Mouse (Mus musculus): ENCODE results near the gene Abhd4. TPM values are rescaled to one million over a fixed set of nuclear protein-coding genes. Genes with fewer than 3 reads are reported as not detected.
A peak's percentile ranks its signal among the peaks of the same experiment; 100 is the strongest.

Gene Abhd4
- polyA plus RNA-seq, 1 experiment from 2014 or later: 36.7 TPM

GRCm38 (mm10) chr14:54232811-54233558 lies 21.0 kb upstream of the Abhd4 start:
- no peak overlapping the region for H3K4me3 ChIP-seq
- DNase-seq (ENCODE audit: low spot score): no peak
- WGBS: 61% methylated on average over 9 of the region's 9 CpGs
- H3K4me1 ChIP-seq: peaks cover 28% of the 10 kb centered on the region
- H3K9me3 ChIP-seq (replicated peaks): no peaks in the 10 kb centered on the region
- H3K36me3 ChIP-seq: peaks cover 19% of the 10 kb centered on the region
- no peaks in the 10 kb centered on the region for H3K27me3 ChIP-seq (ENCODE audit: low read depth, poor library complexity, severe bottlenecking)
- H3K27ac ChIP-seq (replicated peaks): 0 out of 2 replicates have a peak overlapping the region, but pooled peaks have one; percentile 19

GRCm38 (mm10) chr14:54233559-54234143 lies 20.3 kb upstream of the Abhd4 start:
- no peak overlapping the region for H3K4me3 ChIP-seq
- H3K27ac ChIP-seq (replicated peaks): 0 out of 2 replicates have a peak overlapping the region, but pooled peaks have one; percentile 19
- no peaks in the 10 kb centered on the region for H3K9me3 ChIP-seq (replicated peaks)
- DNase-seq (ENCODE audit: low spot score): no peak
- WGBS: 79% methylated on average over 16 of the region's 16 CpGs
- H3K27me3 ChIP-seq (ENCODE audit: low read depth, poor library complexity, severe bottlenecking): no peaks in the 10 kb centered on the region
- peaks cover 21% of the 10 kb centered on the region for H3K4me1 ChIP-seq
- H3K36me3 ChIP-seq: peaks cover 24% of the 10 kb centered on the region

- 85% methylated on average over 20 of the region's 20 CpGs for WGBS
- DNase-seq (ENCODE audit: low spot score): no peak
- H3K27me3 ChIP-seq (ENCODE audit: low read depth, poor library complexity, severe bottlenecking): no peaks in the 10 kb centered on the region
- H3K4me3 ChIP-seq: no peak overlapping the region
- peaks cover 28% of the 10 kb centered on the region for H3K36me3 ChIP-seq
- no peak overlapping the region for H3K27ac ChIP-seq (replicated peaks)
- peaks cover 13% of the 10 kb centered on the region for H3K4me1 ChIP-seq
- H3K9me3 ChIP-seq (replicated peaks): no peaks in the 10 kb centered on the region
Observed at GRCm38 (mm10) chr14:54234231-54235040, 19.6 kb upstream of the Abhd4 start.

- H3K27me3 ChIP-seq (ENCODE audit: low read depth, poor library complexity, severe bottlenecking): no peaks in the 10 kb centered on the region
- no peak overlapping the region for H3K27ac ChIP-seq (replicated peaks)
- H3K4me3 ChIP-seq: no peak overlapping the region
- 87% methylated on average over 5 of the region's 5 CpGs for WGBS
- peaks cover 12% of the 10 kb centered on the region; the same call in 1 of the 2 replicates for H3K4me1 ChIP-seq
- H3K9me3 ChIP-seq (replicated peaks): no peaks in the 10 kb centered on the region
- H3K36me3 ChIP-seq: peaks cover 38% of the 10 kb centered on the region
- no peak for DNase-seq (ENCODE audit: low spot score)
Observed at GRCm38 (mm10) chr14:54235825-54236540, 18.0 kb upstream of the Abhd4 start.

GRCm38 (mm10) chr14:54236881-54237280 lies 17.1 kb upstream of the Abhd4 start:
- Histone ChIP-seq H3K9me3 (replicated peaks) (0 out of 2 replicates have a peak, but pooled peaks cover 3% of the 10 kb centered on the region), H3K4me3 (no peak overlapping the region), H3K4me1 (peaks cover 12% of the 10 kb centered on the region; the same call in 1 of the 2 replicates), H3K36me3 (peaks cover 47% of the 10 kb centered on the region), H3K27ac (replicated peaks) (no peak overlapping the region), H3K27me3 (ENCODE audit: low read depth, poor library complexity, severe bottlenecking) (no peaks in the 10 kb centered on the region)
- no peak for DNase-seq (ENCODE audit: low spot score)
- 90% methylated on average over 5 of the region's 5 CpGs for WGBS

- H3K27ac ChIP-seq (replicated peaks): no peak overlapping the region
- DNase-seq (ENCODE audit: low spot score): peak; percentile 69
- H3K27me3 ChIP-seq (ENCODE audit: low read depth, poor library complexity, severe bottlenecking): no peaks in the 10 kb centered on the region
- WGBS: 23% methylated on average over 7 of the region's 7 CpGs
- H3K9me3 ChIP-seq (replicated peaks): 0 out of 2 replicates have a peak, but pooled peaks cover 5% of the 10 kb centered on the region
- peaks cover 10% of the 10 kb centered on the region for H3K4me1 ChIP-seq
- H3K4me3 ChIP-seq: no peak overlapping the region
- peaks cover 60% of the 10 kb centered on the region for H3K36me3 ChIP-seq
Observed at GRCm38 (mm10) chr14:54239002-54239736, 14.8 kb upstream of the Abhd4 start.

GRCm38 (mm10) chr14:54240542-54240941 lies 13.4 kb upstream of the Abhd4 start:
- H3K9me3 ChIP-seq (replicated peaks): 0 out of 2 replicates have a peak, but pooled peaks cover 5% of the 10 kb centered on the region
- H3K27ac ChIP-seq (replicated peaks): no peak overlapping the region
- no peaks in the 10 kb centered on the region for H3K27me3 ChIP-seq (ENCODE audit: low read depth, poor library complexity, severe bottlenecking)
- no peak overlapping the region for H3K4me3 ChIP-seq
- H3K36me3 ChIP-seq: peaks cover 47% of the 10 kb centered on the region
- 90% methylated on average over 5 of the region's 5 CpGs for WGBS
- DNase-seq (ENCODE audit: low spot score): no peak
- H3K4me1 ChIP-seq: peaks cover 9% of the 10 kb centered on the region

GRCm38 (mm10) chr14:54244183-54244582 lies 9.8 kb upstream of the Abhd4 start:
- no peak overlapping the region for H3K4me3 ChIP-seq
- peaks cover 54% of the 10 kb centered on the region for H3K36me3 ChIP-seq
- WGBS: 78% methylated on average over 3 of the region's 3 CpGs
- no peak overlapping the region for H3K27ac ChIP-seq (replicated peaks)
- DNase-seq (ENCODE audit: low spot score): no peak
- peaks cover 11% of the 10 kb centered on the region for H3K4me1 ChIP-seq
- H3K9me3 ChIP-seq (replicated peaks): 0 out of 2 replicates have a peak, but pooled peaks cover 5% of the 10 kb centered on the region
- H3K27me3 ChIP-seq (ENCODE audit: low read depth, poor library complexity, severe bottlenecking): no peaks in the 10 kb centered on the region

GRCm38 (mm10) chr14:54246232-54246631 lies 7.8 kb upstream of the Abhd4 start:
- no peaks in the 10 kb centered on the region for H3K27me3 ChIP-seq (ENCODE audit: low read depth, poor library complexity, severe bottlenecking)
- 94% methylated on average over 3 of the region's 3 CpGs for WGBS
- H3K4me3 ChIP-seq: no peak overlapping the region
- 0 out of 2 replicates have a peak, but pooled peaks cover 5% of the 10 kb centered on the region for H3K9me3 ChIP-seq (replicated peaks)
- DNase-seq (ENCODE audit: low spot score): no peak
- H3K4me1 ChIP-seq: peaks cover 17% of the 10 kb centered on the region
- H3K27ac ChIP-seq (replicated peaks): no peak overlapping the region
- H3K36me3 ChIP-seq: peaks cover 50% of the 10 kb centered on the region

- DNase-seq (ENCODE audit: low spot score): no peak
- H3K4me1 ChIP-seq: peaks cover 30% of the 10 kb centered on the region
- no peak overlapping the region for H3K27ac ChIP-seq (replicated peaks)
- H3K4me3 ChIP-seq: no peak overlapping the region
- no peaks in the 10 kb centered on the region for H3K27me3 ChIP-seq (ENCODE audit: low read depth, poor library complexity, severe bottlenecking)
- H3K9me3 ChIP-seq (replicated peaks): no peaks in the 10 kb centered on the region
- peaks cover 30% of the 10 kb centered on the region for H3K36me3 ChIP-seq
- WGBS: 83% methylated on average over 9 of the region's 9 CpGs
Observed at GRCm38 (mm10) chr14:54249326-54249725, 4.7 kb upstream of the Abhd4 start.

- 78% methylated on average over 4 of the region's 4 CpGs for WGBS
- DNase-seq (ENCODE audit: low spot score): no peak
Observed at GRCm38 (mm10) chr14:54250122-54250521, 3.9 kb upstream of the Abhd4 start.

More at GRCm38 (mm10) chr14:54250122-54250521, 3.9 kb upstream of the Abhd4 start:
- Histone ChIP-seq H3K27ac (replicated peaks) (no peak overlapping the region), H3K4me3 (no peak overlapping the region), H3K36me3 (peaks cover 30% of the 10 kb centered on the region), H3K4me1 (peaks cover 36% of the 10 kb centered on the region), H3K9me3 (replicated peaks) (no peaks in the 10 kb centered on the region), H3K27me3 (ENCODE audit: low read depth, poor library complexity, severe bottlenecking) (no peaks in the 10 kb centered on the region)

Measured in midbrain, embryonic 10.5 days (tissue).